8 mouse cellular contexts compared by ENCODE assay signal in the genomic region with DNA sequence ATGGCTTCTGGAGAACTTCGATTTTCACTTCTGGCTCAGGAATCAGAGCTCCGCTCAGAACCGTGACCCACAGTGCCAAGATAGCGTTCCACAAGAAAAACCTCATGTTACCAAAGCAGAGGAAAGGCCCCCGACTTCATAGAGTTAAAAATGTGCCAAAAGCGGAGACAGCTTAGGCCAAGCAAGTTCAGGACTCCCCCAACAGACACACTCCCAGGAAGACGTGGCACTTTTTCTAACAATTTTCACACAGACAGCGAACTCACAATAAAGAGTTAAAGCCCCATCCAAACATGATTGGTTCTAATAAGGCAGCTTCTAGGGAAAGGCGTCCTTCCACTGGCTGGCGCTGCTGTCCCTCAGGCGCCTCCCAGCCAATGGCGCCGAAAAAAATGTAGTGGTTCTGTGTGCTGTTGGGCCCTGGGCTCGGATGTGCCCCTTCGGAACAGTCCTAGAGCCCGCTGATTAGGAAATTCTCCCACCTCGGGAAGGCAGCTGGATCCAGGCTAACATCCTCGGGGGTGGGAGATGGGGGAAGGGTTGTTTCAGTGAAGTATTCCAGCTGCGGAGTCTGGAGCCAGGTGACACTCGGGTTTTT. TPM values are rescaled to one million over a fixed set of nuclear protein-coding genes. Genes with fewer than 3 reads are reported as not detected.
DNase-seq lines count a peak whose midpoint lies in the region; ATAC-seq and TF ChIP-seq lines count a peak whose summit lies in the region.

No protein-coding gene starts in this region.

- H3K4me3 ChIP-seq in heart, embryonic 10.5 days = peak overlapping the region; percentile 72
- peak overlapping the region; percentile 57 for H3K4me3 ChIP-seq in kidney, embryonic 14.5 days (ENCODE audit: low read length)
- peak overlapping the region; percentile 59 for H3K4me3 ChIP-seq in limb, embryonic 15.5 days
- H3K4me3 ChIP-seq in midbrain, postnatal 0 days (ENCODE audit: low read depth, low read length) = peak overlapping the region; percentile 54

- peak overlapping the region; percentile 59 for H3K9ac ChIP-seq in kidney, embryonic 14.5 days (ENCODE audit: low read depth, low read length)
- peak overlapping the region; percentile 67 for H3K9ac ChIP-seq in limb, embryonic 15.5 days
- peak overlapping the region; percentile 54 for H3K9ac ChIP-seq in midbrain, postnatal 0 days (replicated peaks; ENCODE audit: low read length, poor library complexity, severe bottlenecking)

- peak; percentile 74 for ATAC-seq in erythroblast, adult 5-6 weeks (replicated peaks; ENCODE audit: low FRiP score, poor library complexity, severe bottlenecking)
- ATAC-seq in kidney, embryonic 14.5 days (ENCODE audit: low FRiP score, low TSS enrichment) = peak; percentile 85
- peak; percentile 92 for ATAC-seq in limb, embryonic 15.5 days (ENCODE audit: insufficient number of reproducible peaks, low FRiP score, low TSS enrichment, low read depth)
- ATAC-seq in midbrain, postnatal 0 days (ENCODE audit: low FRiP score) = peak; percentile 89

- TF ChIP-seq POLR2A in brain, embryonic 14.5 days (IDR thresholded peaks at IDR 0.05; ENCODE audit: borderline replicate concordance, extremely low read depth, insufficient read depth, insufficient read length, poor library complexity, severe bottlenecking) = no peak

- no peak for TF ChIP-seq CTCF in brain, embryonic 14.5 days (IDR thresholded peaks at IDR 0.05; ENCODE audit: borderline replicate concordance, extremely low read depth, insufficient read depth, insufficient read length)
- TF ChIP-seq CTCF in midbrain, postnatal 0 days (IDR thresholded peaks at IDR 0.05) = peak; percentile 22; the same call in 1 of the 2 replicates

- peak overlapping the region; percentile 42 for H3K4me2 ChIP-seq in kidney, embryonic 14.5 days (replicated peaks; ENCODE audit: low read depth, low read length)
- H3K4me2 ChIP-seq in limb, embryonic 15.5 days = peak overlapping the region; percentile 64
- peak overlapping the region; percentile 52 for H3K4me2 ChIP-seq in midbrain, postnatal 0 days (ENCODE audit: low read depth, low read length, poor library complexity, severe bottlenecking)

- WGBS in heart, embryonic 10.5 days = 0% methylated on average over 20 of the region's 20 CpGs
- WGBS in kidney, embryonic 14.5 days = under 1% methylated on average over 20 of the region's 20 CpGs
- under 1% methylated on average over 20 of the region's 20 CpGs for WGBS in limb, embryonic 15.5 days
- 0% methylated on average over 20 of the region's 20 CpGs for WGBS in midbrain, postnatal 0 days

- 0 out of 2 replicates have a peak, but pooled peaks cover 7% of the 10 kb centered on the region for H3K36me3 ChIP-seq in heart, embryonic 10.5 days
- no peaks in the 10 kb centered on the region for H3K36me3 ChIP-seq in kidney, embryonic 14.5 days (ENCODE audit: control insufficient read depth, insufficient read depth, low read length)
- no peaks in the 10 kb centered on the region; the same call in 1 of the 2 replicates for H3K36me3 ChIP-seq in limb, embryonic 15.5 days
- H3K36me3 ChIP-seq in midbrain, postnatal 0 days (ENCODE audit: insufficient read depth, low read length) = no peaks in the 10 kb centered on the region

- peak; percentile 82 for DNase-seq in CD4-positive helper T cell, adult 2 months (ENCODE audit: low read depth, low spot score)
- DNase-seq in brain, embryonic 14.5 days (ENCODE audit: low read depth) = peak; percentile 96
- peak; percentile 94 for DNase-seq in heart, embryonic 10.5 days (ENCODE audit: low spot score)
- peak; percentile 97 for DNase-seq in midbrain, postnatal 0 days (ENCODE audit: low spot score)
- peak; percentile 64 to 85 for DNase-seq in spleen, postnatal 10 days (ENCODE audit: low spot score in 2 of 2)

- no peaks in the 10 kb centered on the region for H3K27me3 ChIP-seq in heart, embryonic 10.5 days (ENCODE audit: insufficient read depth, poor library complexity, severe bottlenecking)
- H3K27me3 ChIP-seq in kidney, embryonic 14.5 days (ENCODE audit: control insufficient read depth, insufficient read depth, low read length) = no peaks in the 10 kb centered on the region
- H3K27me3 ChIP-seq in limb, embryonic 15.5 days = no peaks in the 10 kb centered on the region
- H3K27me3 ChIP-seq in midbrain, postnatal 0 days (ENCODE audit: insufficient read depth, low read length) = no peaks in the 10 kb centered on the region

- no peaks in the 10 kb centered on the region for H3K9me3 ChIP-seq in heart, embryonic 10.5 days
- H3K9me3 ChIP-seq in kidney, embryonic 14.5 days (ENCODE audit: control insufficient read depth, low read length) = no peaks in the 10 kb centered on the region
- H3K9me3 ChIP-seq in limb, embryonic 15.5 days = no peaks in the 10 kb centered on the region
- no peaks in the 10 kb centered on the region for H3K9me3 ChIP-seq in midbrain, postnatal 0 days (ENCODE audit: low read length)

- peak overlapping the region; percentile 92 for H3K27ac ChIP-seq in heart, embryonic 10.5 days
- H3K27ac ChIP-seq in kidney, embryonic 14.5 days (ENCODE audit: low read depth, low read length) = peak overlapping the region; percentile 20; the same call in 1 of the 2 replicates
- peak overlapping the region; percentile 82 for H3K27ac ChIP-seq in limb, embryonic 15.5 days
- peak overlapping the region; percentile 62; the same call in 1 of the 2 replicates for H3K27ac ChIP-seq in midbrain, postnatal 0 days (ENCODE audit: low read depth, low read length)

- H3K4me1 ChIP-seq in heart, embryonic 10.5 days = peaks cover 39% of the 10 kb centered on the region; the same call in 1 of the 2 replicates
- peaks cover 15% of the 10 kb centered on the region; the same call in 1 of the 2 replicates for H3K4me1 ChIP-seq in kidney, embryonic 14.5 days (ENCODE audit: control insufficient read depth, insufficient read depth, low read length)
- H3K4me1 ChIP-seq in limb, embryonic 15.5 days = peaks cover 32% of the 10 kb centered on the region
- H3K4me1 ChIP-seq in midbrain, postnatal 0 days (ENCODE audit: insufficient read depth, low read length) = no peaks in the 10 kb centered on the region

RNA-seq across cellular contexts. Expression of a gene that starts 1.9 kb away (rescaled TPM):
- 15.9 and 16.5 TPM in 2 replicates for polyA plus RNA-seq in brain, embryonic 14.5 days (2012; rRNA removed)
- total RNA-seq in erythroblast, adult 5-6 weeks (2015; ENCODE audit: low replicate concordance) = 0.19 and 1.5 TPM in 2 replicates
- total RNA-seq in erythroblast, adult 5-6 weeks (2017; ENCODE audit: low replicate concordance) = 0.26 and 0.70 TPM in 2 replicates
- polyA plus RNA-seq in heart, embryonic 10.5 days (2016; fragmentation: Nextera tagmentation; extraction: Ambion mirVana) = 10.3 and 11.9 TPM in 2 replicates
- 7.8 and 14.6 TPM in 2 replicates for polyA plus RNA-seq in kidney, embryonic 14.5 days (2014; fragmentation: Nextera tagmentation; extraction: Ambion mirVana)
- 5.8 and 7.6 TPM in 2 replicates for polyA plus RNA-seq in limb, embryonic 15.5 days (2015; fragmentation: Nextera tagmentation; extraction: Ambion mirVana)
- total RNA-seq in midbrain, postnatal 0 days (2014; rRNA removed) = 14.9 and 17.0 TPM in 2 replicates
- polyA plus RNA-seq in midbrain, postnatal 0 days (2015; fragmentation: Nextera tagmentation; extraction: Ambion mirVana) = 4.8 and 5.2 TPM in 2 replicates

RNA-seq across cellular contexts. Expression of a gene that starts 4.1 kb away (rescaled TPM):
- polyA plus RNA-seq in brain, embryonic 14.5 days (2012; rRNA removed) = 11.6 and 12.2 TPM in 2 replicates
- not detected in 2 replicates for total RNA-seq in erythroblast, adult 5-6 weeks (2015; ENCODE audit: low replicate concordance)
- not detected in 2 replicates for total RNA-seq in erythroblast, adult 5-6 weeks (2017; ENCODE audit: low replicate concordance)
- 19.8 and 24.6 TPM in 2 replicates for polyA plus RNA-seq in heart, embryonic 10.5 days (2016; fragmentation: Nextera tagmentation; extraction: Ambion mirVana)
- polyA plus RNA-seq in kidney, embryonic 14.5 days (2014; fragmentation: Nextera tagmentation; extraction: Ambion mirVana) = 18.4 and 25.8 TPM in 2 replicates
- 69.7 and 71.9 TPM in 2 replicates for polyA plus RNA-seq in limb, embryonic 15.5 days (2015; fragmentation: Nextera tagmentation; extraction: Ambion mirVana)
- total RNA-seq in midbrain, postnatal 0 days (2014; rRNA removed) = 5.6 and 8.2 TPM in 2 replicates
- polyA plus RNA-seq in midbrain, postnatal 0 days (2015; fragmentation: Nextera tagmentation; extraction: Ambion mirVana) = 5.4 and 6.4 TPM in 2 replicates

RNA-seq across cellular contexts. Expression of a gene that starts 26.7 kb away (rescaled TPM):
- 72.0 and 92.9 TPM in 2 replicates for polyA plus RNA-seq in brain, embryonic 14.5 days (2012; rRNA removed)
- total RNA-seq in erythroblast, adult 5-6 weeks (2015; ENCODE audit: low replicate concordance) = not detected in 2 replicates
- total RNA-seq in erythroblast, adult 5-6 weeks (2017; ENCODE audit: low replicate concordance) = not detected in 2 replicates
- 10.5 and 12.1 TPM in 2 replicates for polyA plus RNA-seq in heart, embryonic 10.5 days (2016; fragmentation: Nextera tagmentation; extraction: Ambion mirVana)
- 5.2 and 6.3 TPM in 2 replicates for polyA plus RNA-seq in kidney, embryonic 14.5 days (2014; fragmentation: Nextera tagmentation; extraction: Ambion mirVana)
- 6.4 and 7.8 TPM in 2 replicates for polyA plus RNA-seq in limb, embryonic 15.5 days (2015; fragmentation: Nextera tagmentation; extraction: Ambion mirVana)
- total RNA-seq in midbrain, postnatal 0 days (2014; rRNA removed) = 127 and 136 TPM in 2 replicates
- polyA plus RNA-seq in midbrain, postnatal 0 days (2015; fragmentation: Nextera tagmentation; extraction: Ambion mirVana) = 96.8 and 113 TPM in 2 replicates

Comparison
In these comparisons a context has a peak if more than half of its experiments do, and no peak if none do; other contexts are left out.
1. Peak in every context shown above with its lines: DNase-seq, ATAC-seq, H3K4me3 ChIP-seq and H3K27ac ChIP-seq.
2. H3K27ac ChIP-seq: peak in every context shown above with its lines; median percentile 92 in heart, embryonic 10.5 days; 82 in limb, embryonic 15.5 days; 62 in midbrain, postnatal 0 days; 20 in kidney, embryonic 14.5 days.